Mouse (Mus musculus): ENCODE results near the gene AC131692.1. TPM values are rescaled to one million over a fixed set of nuclear protein-coding genes. Genes with fewer than 3 reads are reported as not detected.

Gene AC131692.1
- polyA plus RNA-seq (2017; shearing (Covaris generic)) = under 1 TPM in 1 of 3 experiments, not detected in 2; 0.48 TPM

GRCm38 (mm10) chr19:6094119-6094518, at the start of gene AC131692.1:
Gene AC131692.1 (plus strand): TSS chr19:6094419.
- no peak for ATAC-seq

- peak; percentile 34 for ATAC-seq
These were observed 48.6 kb upstream of the AC131692.1 start for GRCm38 (mm10) chr19:6045366-6046293.

GRCm38 (mm10) chr19:6046294-6047153, 47.7 kb upstream of the AC131692.1 start, which contains the start of gene Syvn1:
Gene Syvn1 (plus strand): TSS chr19:6046576.
- peak; percentile 90 for ATAC-seq

GRCm38 (mm10) chr19:6047154-6047898, 46.9 kb upstream of the AC131692.1 start:
- no peak for ATAC-seq

GRCm38 (mm10) chr19:6047899-6048166, 46.4 kb upstream of the AC131692.1 start:
- no peak for ATAC-seq

GRCm38 (mm10) chr19:6048681-6049410, 45.4 kb upstream of the AC131692.1 start:
- ATAC-seq = no peak

GRCm38 (mm10) chr19:6052516-6052915, 41.7 kb upstream of the AC131692.1 start:
- ATAC-seq = no peak

GRCm38 (mm10) chr19:6054296-6054695, 39.9 kb upstream of the AC131692.1 start:
- no peak for ATAC-seq

GRCm38 (mm10) chr19:6056696-6057095, 37.5 kb upstream of the AC131692.1 start:
- no peak for ATAC-seq

- peak; percentile 71 for ATAC-seq
These were observed 36.7 kb upstream of the AC131692.1 start, which contains the start of the genes Mrpl49 and Fau for GRCm38 (mm10) chr19:6057313-6058096. Gene Mrpl49 (minus strand): TSS chr19:6057785. Gene Fau (plus strand): TSS chr19:6057844.

GRCm38 (mm10) chr19:6058513-6058912, 35.7 kb upstream of the AC131692.1 start:
- ATAC-seq = no peak

GRCm38 (mm10) chr19:6058966-6059365, 35.3 kb upstream of the AC131692.1 start:
- no peak for ATAC-seq

- peak; percentile 84 for ATAC-seq
These were observed 33.1 kb upstream of the AC131692.1 start, which contains the start of gene Znhit2 for GRCm38 (mm10) chr19:6061021-6061533. Gene Znhit2 (plus strand): TSS chr19:6061192.

- peak; percentile 29 for ATAC-seq
These were observed 32.4 kb upstream of the AC131692.1 start for GRCm38 (mm10) chr19:6061641-6062302.

GRCm38 (mm10) chr19:6062418-6062817, 31.8 kb upstream of the AC131692.1 start:
- ATAC-seq = no peak

GRCm38 (mm10) chr19:6063081-6063480, 31.1 kb upstream of the AC131692.1 start:
- no peak for ATAC-seq

- ATAC-seq = no peak
These were observed 27.6 kb upstream of the AC131692.1 start for GRCm38 (mm10) chr19:6066571-6066970.

- peak; percentile 67 for ATAC-seq
These were observed 27.1 kb upstream of the AC131692.1 start for GRCm38 (mm10) chr19:6067011-6067723.

- ATAC-seq = peak; percentile 91
These were observed 26.3 kb upstream of the AC131692.1 start, which contains the start of gene Tm7sf2 for GRCm38 (mm10) chr19:6067724-6068415. Gene Tm7sf2 (minus strand): TSS chr19:6068373.
